Mouse (Mus musculus) stomach, embryonic 14.5 days (tissue): ENCODE data around the gene St3gal3. TPM values are rescaled to one million over a fixed set of nuclear protein-coding genes. Genes with fewer than 3 reads are reported as not detected.

Source experiments
- ATAC-seq: fragments of 200-750 bp; cut with Nextera tagmentation; 2 replicates; pipeline ENCODE4 v1.8.0; 2017; ENCODE audit warnings: low read depth, moderate TSS enrichment; ENCODE audit not compliant: insufficient number of reproducible peaks, insufficient read depth, low FRiP score
- H3K27ac ChIP-seq: fragments of 300-500 bp; sonication (generic); 2 replicates; pipeline ENCODE4 v1.5.1; 2014; ENCODE audit warnings: mild to moderate bottlenecking, low read length, moderate library complexity, mixed read lengths
- H3K27me3 ChIP-seq: fragments of 300-500 bp; sonication (generic); 2 replicates; pipeline ENCODE4 v1.6.1; 2014; ENCODE audit warnings: low read length, control low read depth, mixed read lengths; ENCODE audit not compliant: control insufficient read depth, insufficient read depth
- H3K36me3 ChIP-seq: fragments of 300-500 bp; sonication (generic); 2 replicates; pipeline ENCODE4 v1.6.1; 2014; ENCODE audit warnings: mild to moderate bottlenecking, control low read depth, low read length, moderate library complexity, mixed read lengths; ENCODE audit not compliant: control insufficient read depth, insufficient read depth
- H3K4me1 ChIP-seq: fragments of 300-500 bp; sonication (generic); 2 replicates; pipeline ENCODE4 v1.6.1; 2014; ENCODE audit warnings: low read length, control low read depth, mixed read lengths; ENCODE audit not compliant: control insufficient read depth, insufficient read depth
- H3K4me2 ChIP-seq: fragments of 300-500 bp; sonication (generic); replicated peaks from 2 replicates; pipeline ENCODE4 v1.6.1; 2014; ENCODE audit warnings: low read depth, low read length, control low read depth
- H3K4me3 ChIP-seq: fragments of 300-500 bp; sonication (generic); 2 replicates; pipeline ENCODE4 v1.5.1; 2014; ENCODE audit warnings: low read depth, low read length, control low read depth
- H3K9ac ChIP-seq: fragments of 300-500 bp; sonication (generic); replicated peaks from 2 replicates; pipeline ENCODE4 v1.6.1; 2014; ENCODE audit warnings: low read depth, mild to moderate bottlenecking, control low read depth, low read length, moderate library complexity, mixed read lengths
- H3K9me3 ChIP-seq: fragments of 300-500 bp; sonication (generic); 2 replicates; pipeline ENCODE4 v1.6.1; 2016; ENCODE audit warnings: low read depth, low read length, control low read depth; ENCODE audit not compliant: control insufficient read depth
- WGBS: fragments of 180-500 bp; shearing (Covaris S2); extraction: QIAGEN DNeasy Blood & Tissue Kit; methylation state at CpG from one replicate; pipeline ENCODE4 v1.1.7; 2014; 5-methylcytosine and 5-hydroxymethylcytosine counted together
- polyA plus RNA-seq: library from polyadenylated mRNA; unstranded; fragments of >200 nt; fragmentation: Nextera tagmentation; extraction: Ambion mirVana; gene quantifications from 2 replicates; pipeline ENCODE4 v1.2.1, GENCODE M21; 2014

The St3gal3 gene
- polyA plus RNA-seq, 1 experiment from 2014 or later, result 6.1 TPM

DNA sequence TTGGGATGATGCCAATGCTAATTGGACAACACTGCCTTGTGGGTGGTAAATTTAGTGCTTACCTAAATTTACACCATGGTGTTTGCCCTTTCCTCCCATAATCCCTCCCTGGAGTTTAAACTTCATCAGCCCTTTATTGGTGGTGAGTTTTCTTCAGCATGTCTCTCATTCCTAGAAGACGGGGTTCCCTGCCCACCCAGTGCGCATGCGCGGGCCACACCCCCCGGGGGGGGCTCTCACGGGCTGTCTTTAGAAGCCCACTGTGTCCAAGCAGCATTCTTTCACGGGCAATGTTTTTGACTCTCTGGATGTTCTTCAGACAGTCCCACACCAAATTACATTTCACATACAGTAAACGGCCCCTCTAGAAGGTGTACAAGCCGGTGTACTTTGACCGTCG is 44.3 kb downstream of the St3gal3 start:
- 94% methylated on average over 11 of the region's 11 CpGs for WGBS
- no peaks in the 10 kb centered on the region for H3K36me3 ChIP-seq
- H3K27ac ChIP-seq, result no peak overlapping the region
- H3K4me2 ChIP-seq, result no peak overlapping the region
- no peak for ATAC-seq
- H3K4me1 ChIP-seq, result no peaks in the 10 kb centered on the region
- H3K9me3 ChIP-seq, result no peaks in the 10 kb centered on the region
- no peaks in the 10 kb centered on the region for H3K27me3 ChIP-seq
- H3K4me3 ChIP-seq, result no peak overlapping the region
- H3K9ac ChIP-seq, result no peak overlapping the region

DNA sequence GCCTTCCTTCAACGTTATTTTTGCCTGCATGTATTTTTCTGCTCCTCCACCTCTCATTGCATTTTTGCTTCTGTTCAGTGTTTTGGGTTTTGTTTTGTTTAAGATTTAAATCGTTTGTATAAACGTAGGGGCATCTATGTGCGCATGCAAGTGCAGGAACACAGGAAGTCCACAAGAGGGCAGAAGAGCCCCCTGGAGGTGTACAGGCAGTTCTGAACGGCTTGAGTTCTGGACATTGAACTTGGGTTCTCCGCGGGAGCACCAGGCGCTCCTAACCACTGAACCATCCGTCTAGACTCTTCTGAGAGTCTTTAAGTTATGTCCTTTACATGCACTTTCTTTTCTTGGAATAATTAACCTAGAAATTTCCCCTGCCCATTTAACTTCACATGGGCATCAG is 44.8 kb downstream of the St3gal3 start:
- H3K27me3 ChIP-seq, result no peaks in the 10 kb centered on the region
- WGBS, result 46% methylated on average over 9 of the region's 9 CpGs
- H3K4me2 ChIP-seq, result no peak overlapping the region
- H3K4me3 ChIP-seq, result no peak overlapping the region
- ATAC-seq, result no peak
- H3K4me1 ChIP-seq, result no peaks in the 10 kb centered on the region
- no peaks in the 10 kb centered on the region for H3K9me3 ChIP-seq
- H3K9ac ChIP-seq, result no peak overlapping the region
- no peaks in the 10 kb centered on the region for H3K36me3 ChIP-seq
- H3K27ac ChIP-seq, result no peak overlapping the region

DNA sequence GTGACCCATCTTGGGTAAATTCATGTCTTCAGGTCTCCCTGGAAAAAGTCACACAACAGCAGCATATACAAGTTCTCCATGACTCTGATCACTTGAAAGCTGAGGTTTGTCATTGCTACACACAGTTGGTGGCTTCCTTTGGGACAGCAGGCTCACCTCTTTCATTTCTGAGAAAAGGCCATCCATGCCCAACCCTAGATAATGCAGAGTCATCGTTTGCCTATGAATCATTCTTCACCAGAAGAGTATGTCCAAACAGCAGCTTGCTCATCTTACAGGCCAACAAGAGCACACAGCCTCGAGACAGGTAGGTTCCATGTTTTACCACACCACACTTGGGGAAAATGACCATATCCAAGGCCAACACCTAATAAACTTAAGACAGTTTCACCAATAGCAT is 45.9 kb downstream of the St3gal3 start:
- H3K27ac ChIP-seq, result no peak overlapping the region
- H3K4me3 ChIP-seq, result no peak overlapping the region
- ATAC-seq, result no peak
- 75% methylated on average over 2 of the region's 2 CpGs for WGBS
- H3K9me3 ChIP-seq, result no peaks in the 10 kb centered on the region
- no peak overlapping the region for H3K4me2 ChIP-seq
- H3K9ac ChIP-seq, result no peak overlapping the region
- H3K36me3 ChIP-seq, result no peaks in the 10 kb centered on the region
- no peaks in the 10 kb centered on the region for H3K27me3 ChIP-seq
- H3K4me1 ChIP-seq, result no peaks in the 10 kb centered on the region

DNA sequence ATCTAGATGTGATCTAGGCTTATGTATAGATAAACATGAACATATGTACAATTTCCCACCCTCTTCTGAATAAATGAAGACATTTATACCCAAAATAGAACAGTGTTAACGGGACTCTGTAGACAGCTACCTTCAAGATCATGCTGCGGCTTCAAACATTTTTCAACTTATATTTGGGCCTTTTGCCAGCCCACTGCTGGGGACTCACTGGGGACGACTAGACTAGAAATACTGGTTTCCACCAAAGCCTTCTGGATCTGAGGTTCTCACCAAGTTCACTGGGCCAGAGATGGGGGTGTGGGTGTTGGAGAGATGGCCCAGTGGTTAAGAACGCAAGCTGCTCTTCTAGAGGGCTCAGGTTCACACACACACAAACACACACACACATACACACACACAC is 49.7 kb downstream of the St3gal3 start:
- no peak overlapping the region for H3K4me2 ChIP-seq
- H3K9ac ChIP-seq, result no peak overlapping the region
- H3K4me3 ChIP-seq, result no peak overlapping the region
- 54% methylated on average over 4 of the region's 4 CpGs for WGBS
- H3K36me3 ChIP-seq, result no peaks in the 10 kb centered on the region
- no peak overlapping the region for H3K27ac ChIP-seq
- no peaks in the 10 kb centered on the region for H3K27me3 ChIP-seq
- H3K4me1 ChIP-seq, result no peaks in the 10 kb centered on the region
- H3K9me3 ChIP-seq, result no peaks in the 10 kb centered on the region
- ATAC-seq, result no peak

DNA sequence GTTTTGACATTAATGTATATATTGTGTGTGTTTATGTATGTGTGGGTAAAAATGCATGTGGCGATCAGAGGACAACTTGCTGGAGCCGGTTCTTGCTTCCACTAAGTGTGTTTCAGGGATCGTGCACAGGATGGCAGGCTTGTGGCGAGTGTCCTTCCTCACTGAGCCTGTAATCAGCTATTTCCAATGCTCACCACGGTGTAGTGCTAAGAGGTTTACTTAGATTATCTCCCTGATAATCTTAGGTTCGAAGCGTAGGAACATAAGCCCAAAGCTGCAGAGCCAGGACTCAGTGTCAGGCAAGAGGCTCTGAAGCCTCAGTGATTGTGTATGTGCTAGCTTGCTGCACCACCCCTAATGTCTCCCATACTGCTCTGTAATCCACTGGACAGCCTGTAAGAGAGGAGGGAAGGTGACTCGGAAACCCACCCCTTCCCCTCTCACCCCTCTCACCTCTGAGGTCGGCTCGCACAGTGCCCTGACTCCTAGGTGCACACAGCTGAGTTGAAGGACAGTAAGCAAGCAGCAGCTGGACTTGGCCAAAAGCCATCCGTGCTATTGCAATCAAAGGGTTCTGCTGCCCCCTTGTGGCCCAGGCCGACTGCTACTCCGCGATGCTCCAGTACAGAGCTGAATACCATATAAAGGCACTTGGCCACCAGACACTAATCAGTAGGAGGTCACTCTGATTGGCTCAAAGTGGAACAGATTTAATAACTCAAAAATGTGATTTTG is 51.3 kb downstream of the St3gal3 start:
- no peak overlapping the region for H3K9ac ChIP-seq
- no peaks in the 10 kb centered on the region for H3K4me1 ChIP-seq
- ATAC-seq, result peak; percentile 83
- H3K27ac ChIP-seq, result no peak overlapping the region
- no peaks in the 10 kb centered on the region for H3K27me3 ChIP-seq
- H3K9me3 ChIP-seq, result no peaks in the 10 kb centered on the region
- H3K4me3 ChIP-seq, result no peak overlapping the region
- H3K4me2 ChIP-seq, result no peak overlapping the region
- H3K36me3 ChIP-seq, result no peaks in the 10 kb centered on the region
- WGBS, result 26% methylated on average over 14 of the region's 14 CpGs

DNA sequence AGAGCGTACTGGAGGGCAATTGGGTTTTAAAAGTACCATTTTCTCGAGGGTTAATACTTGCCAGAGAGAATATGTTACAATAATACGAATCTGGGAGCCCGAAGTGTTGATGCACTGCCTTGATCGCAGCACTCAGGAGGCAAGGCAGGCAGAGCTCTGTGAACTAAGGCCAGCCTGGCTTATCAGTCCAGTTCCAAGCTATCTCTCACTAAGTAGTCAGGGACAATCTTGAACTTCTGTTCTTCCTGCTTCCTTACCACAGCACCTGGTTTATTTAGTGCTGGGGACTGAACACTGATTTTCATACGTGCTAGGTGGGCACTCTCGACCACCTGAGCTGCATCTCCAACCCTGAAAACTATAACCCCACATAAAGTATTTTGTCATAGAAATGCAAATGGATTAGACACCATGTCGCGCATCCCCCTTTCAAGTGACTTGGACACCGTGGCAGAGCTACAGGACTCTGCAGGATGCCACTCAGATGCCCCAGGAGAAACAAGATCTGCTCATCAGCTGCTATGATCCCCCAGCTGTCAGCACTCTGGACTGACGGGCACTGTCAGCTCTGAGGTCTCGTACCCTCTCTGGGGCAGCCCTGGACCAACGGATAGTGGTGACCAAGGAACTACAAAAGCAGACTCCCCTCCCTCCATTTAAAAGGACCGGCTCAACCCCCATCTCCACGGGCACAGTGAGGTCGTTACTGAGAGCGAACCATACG is 52.9 kb downstream of the St3gal3 start:
- Histone ChIP-seq H3K9ac (no peak overlapping the region), H3K9me3 (no peaks in the 10 kb centered on the region), H3K36me3 (no peaks in the 10 kb centered on the region), H3K4me3 (no peak overlapping the region), H3K27ac (no peak overlapping the region), H3K4me1 (no peaks in the 10 kb centered on the region), H3K4me2 (no peak overlapping the region), H3K27me3 (no peaks in the 10 kb centered on the region)
- ATAC-seq, result no peak
- WGBS, result 85% methylated on average over 18 of the region's 18 CpGs

DNA sequence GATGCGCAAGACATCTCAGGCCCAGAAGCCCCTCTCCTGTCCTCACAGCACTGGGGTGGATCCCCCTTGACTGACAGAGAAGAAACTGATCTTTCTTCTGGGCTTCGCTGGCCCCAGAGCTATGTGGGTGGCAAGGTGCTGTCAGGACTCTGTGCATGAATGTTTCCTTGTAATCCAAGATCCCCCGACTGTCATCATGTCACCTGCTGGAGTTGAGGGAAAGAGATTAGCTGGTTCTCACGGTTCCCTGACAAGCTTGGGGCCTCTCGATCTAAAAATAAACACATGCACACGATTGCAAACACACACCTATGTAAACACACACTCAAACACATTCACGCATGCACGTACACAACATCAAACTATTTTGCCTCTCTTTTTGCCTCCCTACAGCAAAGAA is 54.2 kb downstream of the St3gal3 start:
- 47% methylated on average over 8 of the region's 8 CpGs for WGBS

DNA sequence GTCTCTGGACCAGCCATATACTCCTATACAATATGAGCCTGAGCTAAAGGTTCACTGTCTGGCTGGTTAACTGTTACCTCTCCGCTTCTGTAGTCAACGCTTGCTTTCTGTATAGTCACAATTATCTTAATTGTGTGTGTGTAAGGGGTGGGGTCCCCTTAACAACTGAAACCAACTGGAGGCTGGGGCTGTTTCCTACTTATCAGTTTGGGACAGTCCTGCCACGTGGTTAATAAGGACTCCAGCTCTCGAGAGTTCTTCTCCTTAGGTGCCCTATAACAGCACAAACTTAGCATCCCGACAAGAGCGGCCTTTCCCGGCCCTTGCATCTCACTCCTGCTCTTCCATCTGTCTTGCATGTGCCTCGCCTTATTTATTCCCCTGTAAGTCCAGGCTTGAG is 55.5 kb downstream of the St3gal3 start:
- H3K4me1 ChIP-seq, result no peaks in the 10 kb centered on the region
- H3K9me3 ChIP-seq, result no peaks in the 10 kb centered on the region
- no peak overlapping the region for H3K4me3 ChIP-seq
- no peak overlapping the region for H3K9ac ChIP-seq
- 76% methylated on average over 8 of the region's 8 CpGs for WGBS
- ATAC-seq, result peak; percentile 24; the same call in 1 of the 2 replicates
- no peaks in the 10 kb centered on the region for H3K36me3 ChIP-seq
- H3K27me3 ChIP-seq, result no peaks in the 10 kb centered on the region
- H3K4me2 ChIP-seq, result no peak overlapping the region
- H3K27ac ChIP-seq, result no peak overlapping the region

More for the DNA sequence above, 54.2 kb downstream of the St3gal3 start:
- no peak overlapping the region for H3K4me2 ChIP-seq
- no peaks in the 10 kb centered on the region for H3K4me1 ChIP-seq
- no peak for ATAC-seq
- H3K4me3 ChIP-seq, result no peak overlapping the region
- H3K27me3 ChIP-seq, result no peaks in the 10 kb centered on the region
- no peak overlapping the region for H3K9ac ChIP-seq
- no peaks in the 10 kb centered on the region for H3K9me3 ChIP-seq
- no peak overlapping the region for H3K27ac ChIP-seq
- no peaks in the 10 kb centered on the region for H3K36me3 ChIP-seq
